Mouse (Mus musculus) thymus, adult 2 months (tissue): ENCODE measurements around the gene Edil3.

Experiments used
- CTCF ChIP-seq: fragments of 200-500 bp; IDR thresholded peaks from 2 replicates; pipeline ENCODE4 v1.5.1; 2012; ENCODE audit warnings: mild to moderate bottlenecking, control low read depth, low read length, moderate library complexity, borderline replicate concordance; ENCODE audit not compliant: control insufficient read depth, poor library complexity, insufficient read depth; ENCODE audit errors: extremely low read depth
- POLR2A ChIP-seq: fragments of 200-500 bp; IDR thresholded peaks from 2 replicates; pipeline ENCODE4 v1.6.1; 2012; ENCODE audit warnings: mild to moderate bottlenecking, low read length, control low read depth, moderate library complexity; ENCODE audit not compliant: control insufficient read depth, poor library complexity, insufficient read depth; ENCODE audit errors: extremely low read depth

- TF ChIP-seq CTCF (no peak), POLR2A (no peak)
These were observed 284.6 kb downstream of the Edil3 start for GRCm38 (mm10) chr13:89105889-89106288.
